Mouse (Mus musculus): ENCODE results near the gene Arhgap25. TPM values are rescaled to one million over a fixed set of nuclear protein-coding genes. Genes with fewer than 3 reads are reported as not detected.
"Not testable (repeated sequence)": the region's sequence is repeated elsewhere in the genome, so short reads cannot be mapped to it uniquely, and the experiment has no call there.

Gene Arhgap25
- 6.4 and 8.2 TPM in 2 replicates for polyA plus RNA-seq (2015; fragmentation: Nextera tagmentation; extraction: Ambion mirVana)

- H3K4me3 ChIP-seq (replicated peaks; ENCODE audit: low read length) = no peak within 1 kb of the TSS
- no peaks in the 10 kb centered on the region for H3K27me3 ChIP-seq (ENCODE audit: control insufficient read depth, insufficient read depth, low read length)
- H3K4me2 ChIP-seq (ENCODE audit: low read depth, low read length) = 0 out of 2 replicates have a peak within 1 kb of the TSS, but pooled peaks have one; percentile 21
- H3K9ac ChIP-seq (ENCODE audit: low read length) = no peak within 1 kb of the TSS
- no peak within 1 kb of the TSS; the same call in 1 of the 2 replicates for H3K27ac ChIP-seq (ENCODE audit: low read length)
- H3K36me3 ChIP-seq (ENCODE audit: control insufficient read depth, insufficient read depth, low read length) = no peaks in the 10 kb centered on the region
- no peak for ATAC-seq (ENCODE audit: insufficient read depth, low FRiP score)
- 49% methylated on average over 14 of the region's 14 CpGs for WGBS
- no peaks in the 10 kb centered on the region; the same call in 1 of the 2 replicates for H3K4me1 ChIP-seq (ENCODE audit: control insufficient read depth, insufficient read depth, low read length)
- no peaks in the 10 kb centered on the region for H3K9me3 ChIP-seq (replicated peaks; ENCODE audit: control insufficient read depth, low read length)
Measured at GRCm38 (mm10) chr6:87532953-87533710, at the start of gene Arhgap25. Gene Arhgap25 (minus strand): TSS chr6:87533259.

- 32% methylated on average over 6 of the region's 6 CpGs for WGBS
- no peaks in the 10 kb centered on the region for H3K27me3 ChIP-seq (ENCODE audit: control insufficient read depth, insufficient read depth, low read length)
- H3K27ac ChIP-seq (ENCODE audit: low read length) = peak overlapping the region; percentile 75
Measured at GRCm38 (mm10) chr6:87582456-87582855, 49.4 kb upstream of the Arhgap25 start.

GRCm38 (mm10) chr6:87581581-87581980 is 48.5 kb upstream of the Arhgap25 start:
- H3K27me3 ChIP-seq (ENCODE audit: control insufficient read depth, insufficient read depth, low read length) = no peaks in the 10 kb centered on the region
- peaks cover 10% of the 10 kb centered on the region; the same call in 1 of the 2 replicates for H3K4me1 ChIP-seq (ENCODE audit: control insufficient read depth, insufficient read depth, low read length)
- H3K36me3 ChIP-seq (ENCODE audit: control insufficient read depth, insufficient read depth, low read length) = no peaks in the 10 kb centered on the region
- peak overlapping the region; percentile 75; the same call in 1 of the 2 replicates for H3K27ac ChIP-seq (ENCODE audit: low read length)
- H3K4me2 ChIP-seq (ENCODE audit: low read depth, low read length) = no peak overlapping the region
- 82% methylated on average over 18 of the region's 18 CpGs for WGBS
- no peak for ATAC-seq (ENCODE audit: insufficient read depth, low FRiP score)
- no peak overlapping the region for H3K9ac ChIP-seq (ENCODE audit: low read length)
- H3K9me3 ChIP-seq (replicated peaks; ENCODE audit: control insufficient read depth, low read length) = no peaks in the 10 kb centered on the region
- no peak overlapping the region for H3K4me3 ChIP-seq (replicated peaks; ENCODE audit: low read length)

More at GRCm38 (mm10) chr6:87582456-87582855, 49.4 kb upstream of the Arhgap25 start:
- Histone ChIP-seq H3K9ac (ENCODE audit: low read length) (no peak overlapping the region), H3K4me2 (ENCODE audit: low read depth, low read length) (no peak overlapping the region), H3K4me1 (ENCODE audit: control insufficient read depth, insufficient read depth, low read length) (peaks cover 7% of the 10 kb centered on the region; the same call in 1 of the 2 replicates), H3K36me3 (ENCODE audit: control insufficient read depth, insufficient read depth, low read length) (no peaks in the 10 kb centered on the region), H3K4me3 (replicated peaks; ENCODE audit: low read length) (no peak overlapping the region), H3K9me3 (replicated peaks; ENCODE audit: control insufficient read depth, low read length) (no peaks in the 10 kb centered on the region)
- ATAC-seq (ENCODE audit: insufficient read depth, low FRiP score) = peak; percentile 89

- Histone ChIP-seq H3K27me3 (ENCODE audit: control insufficient read depth, insufficient read depth, low read length) (no peaks in the 10 kb centered on the region), H3K4me3 (replicated peaks; ENCODE audit: low read length) (no peak overlapping the region), H3K27ac (ENCODE audit: low read length) (no peak overlapping the region), H3K36me3 (ENCODE audit: control insufficient read depth, insufficient read depth, low read length) (no peaks in the 10 kb centered on the region), H3K9ac (ENCODE audit: low read length) (no peak overlapping the region), H3K9me3 (replicated peaks; ENCODE audit: control insufficient read depth, low read length) (no peaks in the 10 kb centered on the region), H3K4me1 (ENCODE audit: control insufficient read depth, insufficient read depth, low read length) (peaks cover 14% of the 10 kb centered on the region; the same call in 1 of the 2 replicates), H3K4me2 (ENCODE audit: low read depth, low read length) (no peak overlapping the region)
- no peak for ATAC-seq (ENCODE audit: insufficient read depth, low FRiP score)
- WGBS = 86% methylated on average over 15 of the region's 15 CpGs
Measured at GRCm38 (mm10) chr6:87581071-87581470, 48.0 kb upstream of the Arhgap25 start.

GRCm38 (mm10) chr6:87578247-87578646 is 45.2 kb upstream of the Arhgap25 start:
- ATAC-seq (ENCODE audit: insufficient read depth, low FRiP score) = no peak
- WGBS = 45% methylated on average over 9 of the region's 9 CpGs
- Histone ChIP-seq H3K9me3 (replicated peaks; ENCODE audit: control insufficient read depth, low read length) (no peaks in the 10 kb centered on the region), H3K4me3 (replicated peaks; ENCODE audit: low read length) (no peak overlapping the region), H3K27ac (ENCODE audit: low read length) (no peak overlapping the region), H3K36me3 (ENCODE audit: control insufficient read depth, insufficient read depth, low read length) (no peaks in the 10 kb centered on the region), H3K4me2 (ENCODE audit: low read depth, low read length) (no peak overlapping the region), H3K4me1 (ENCODE audit: control insufficient read depth, insufficient read depth, low read length) (peaks cover 14% of the 10 kb centered on the region; the same call in 1 of the 2 replicates), H3K9ac (ENCODE audit: low read length) (no peak overlapping the region), H3K27me3 (ENCODE audit: control insufficient read depth, insufficient read depth, low read length) (no peaks in the 10 kb centered on the region)

GRCm38 (mm10) chr6:87576648-87577330 is 43.7 kb upstream of the Arhgap25 start:
- peak; percentile 88 for ATAC-seq (ENCODE audit: insufficient read depth, low FRiP score)
- WGBS = 26% methylated on average over 4 of the region's 4 CpGs
- Histone ChIP-seq H3K36me3 (ENCODE audit: control insufficient read depth, insufficient read depth, low read length) (no peaks in the 10 kb centered on the region), H3K4me3 (replicated peaks; ENCODE audit: low read length) (no peak overlapping the region), H3K4me2 (ENCODE audit: low read depth, low read length) (no peak overlapping the region), H3K9me3 (replicated peaks; ENCODE audit: control insufficient read depth, low read length) (no peaks in the 10 kb centered on the region), H3K27me3 (ENCODE audit: control insufficient read depth, insufficient read depth, low read length) (no peaks in the 10 kb centered on the region), H3K27ac (ENCODE audit: low read length) (peak overlapping the region; percentile 44), H3K9ac (ENCODE audit: low read length) (peak overlapping the region; percentile 39; the same call in 1 of the 2 replicates), H3K4me1 (ENCODE audit: control insufficient read depth, insufficient read depth, low read length) (0 out of 2 replicates have a peak, but pooled peaks cover 7% of the 10 kb centered on the region)

GRCm38 (mm10) chr6:87571863-87572262 is 38.8 kb upstream of the Arhgap25 start:
- not testable (repeated sequence) for H3K36me3 ChIP-seq (ENCODE audit: control insufficient read depth, insufficient read depth, low read length); H3K4me3 ChIP-seq (replicated peaks; ENCODE audit: low read length); H3K9ac ChIP-seq (ENCODE audit: low read length); H3K4me2 ChIP-seq (ENCODE audit: low read depth, low read length); H3K27me3 ChIP-seq (ENCODE audit: control insufficient read depth, insufficient read depth, low read length); H3K9me3 ChIP-seq (replicated peaks; ENCODE audit: control insufficient read depth, low read length); ATAC-seq (ENCODE audit: insufficient read depth, low FRiP score); H3K27ac ChIP-seq (ENCODE audit: low read length)
- H3K4me1 ChIP-seq (ENCODE audit: control insufficient read depth, insufficient read depth, low read length) = peaks cover 13% of the 10 kb centered on the region; the same call in 1 of the 2 replicates

- Histone ChIP-seq H3K4me3 (replicated peaks; ENCODE audit: low read length) (no peak overlapping the region), H3K9me3 (replicated peaks; ENCODE audit: control insufficient read depth, low read length) (no peaks in the 10 kb centered on the region), H3K4me2 (ENCODE audit: low read depth, low read length) (no peak overlapping the region), H3K36me3 (ENCODE audit: control insufficient read depth, insufficient read depth, low read length) (no peaks in the 10 kb centered on the region), H3K4me1 (ENCODE audit: control insufficient read depth, insufficient read depth, low read length) (peaks cover 7% of the 10 kb centered on the region; the same call in 1 of the 2 replicates), H3K27ac (ENCODE audit: low read length) (peak overlapping the region; percentile 3), H3K9ac (ENCODE audit: low read length) (no peak overlapping the region), H3K27me3 (ENCODE audit: control insufficient read depth, insufficient read depth, low read length) (no peaks in the 10 kb centered on the region)
- 47% methylated on average over 9 of the region's 9 CpGs for WGBS
- peak; percentile 75; the same call in 1 of the 2 replicates for ATAC-seq (ENCODE audit: insufficient read depth, low FRiP score)
Measured at GRCm38 (mm10) chr6:87567686-87568593, 34.9 kb upstream of the Arhgap25 start.

Measured in stomach, embryonic 16.5 days (tissue).